Mouse (Mus musculus) common myeloid progenitor, adult 5-6 weeks (primary cell): ENCODE results near the gene Slc25a35. TPM values are rescaled to one million over a fixed set of nuclear protein-coding genes. Genes with fewer than 3 reads are reported as not detected.
A peak's percentile ranks its signal among the peaks of the same experiment; 100 is the strongest.
"Not testable (repeated sequence)": the region's sequence is repeated elsewhere in the genome, so short reads cannot be mapped to it uniquely, and the experiment has no call there.

Experiments used
- ATAC-seq: replicated peaks from 2 replicates; pipeline ENCODE4 v1.8.0; 2016; ENCODE audit warnings: low read depth, mild to moderate bottlenecking, moderate TSS enrichment, inconsistent platforms; ENCODE audit not compliant: poor library complexity, severe bottlenecking
- total RNA-seq: library from RNA; stranded (forward); fragments of 200-1000, 187-1606 nt; gene quantifications from 2 replicates; pipeline ENCODE4 v1.2.3, GENCODE M21; 2017

Slc25a35 gene
- total RNA-seq, 1 experiment from 2014 or later = 2.1 TPM

- not testable (repeated sequence) for ATAC-seq
Observed at GRCm38 (mm10) chr11:69002782-69003181, 34.9 kb downstream of the Slc25a35 start.

- ATAC-seq = no peak
Observed at GRCm38 (mm10) chr11:69003592-69003991, 35.7 kb downstream of the Slc25a35 start.

- no peak for ATAC-seq
Observed at GRCm38 (mm10) chr11:69005193-69005592, 37.3 kb downstream of the Slc25a35 start.

DNA sequence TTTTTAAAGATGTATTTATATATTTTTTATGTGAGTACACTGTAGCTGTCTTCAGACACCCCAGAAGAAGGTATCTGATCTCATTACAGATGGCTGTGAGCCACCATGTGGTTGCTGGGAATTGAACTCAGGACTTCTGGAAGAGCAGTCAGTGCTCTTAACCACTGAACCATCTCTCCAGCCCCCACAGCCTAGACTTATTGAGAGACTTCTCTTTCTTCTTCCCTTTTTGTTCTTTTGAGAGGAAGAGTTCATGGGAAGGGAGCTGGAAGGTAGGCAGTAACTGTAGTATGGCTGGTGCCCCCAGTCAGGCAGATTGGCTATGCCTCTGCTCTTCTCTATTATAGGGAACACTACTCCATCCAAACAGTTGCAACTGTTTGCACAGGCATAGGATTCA lies 38.6 kb downstream of the Slc25a35 start:
- not testable (repeated sequence) for ATAC-seq

DNA sequence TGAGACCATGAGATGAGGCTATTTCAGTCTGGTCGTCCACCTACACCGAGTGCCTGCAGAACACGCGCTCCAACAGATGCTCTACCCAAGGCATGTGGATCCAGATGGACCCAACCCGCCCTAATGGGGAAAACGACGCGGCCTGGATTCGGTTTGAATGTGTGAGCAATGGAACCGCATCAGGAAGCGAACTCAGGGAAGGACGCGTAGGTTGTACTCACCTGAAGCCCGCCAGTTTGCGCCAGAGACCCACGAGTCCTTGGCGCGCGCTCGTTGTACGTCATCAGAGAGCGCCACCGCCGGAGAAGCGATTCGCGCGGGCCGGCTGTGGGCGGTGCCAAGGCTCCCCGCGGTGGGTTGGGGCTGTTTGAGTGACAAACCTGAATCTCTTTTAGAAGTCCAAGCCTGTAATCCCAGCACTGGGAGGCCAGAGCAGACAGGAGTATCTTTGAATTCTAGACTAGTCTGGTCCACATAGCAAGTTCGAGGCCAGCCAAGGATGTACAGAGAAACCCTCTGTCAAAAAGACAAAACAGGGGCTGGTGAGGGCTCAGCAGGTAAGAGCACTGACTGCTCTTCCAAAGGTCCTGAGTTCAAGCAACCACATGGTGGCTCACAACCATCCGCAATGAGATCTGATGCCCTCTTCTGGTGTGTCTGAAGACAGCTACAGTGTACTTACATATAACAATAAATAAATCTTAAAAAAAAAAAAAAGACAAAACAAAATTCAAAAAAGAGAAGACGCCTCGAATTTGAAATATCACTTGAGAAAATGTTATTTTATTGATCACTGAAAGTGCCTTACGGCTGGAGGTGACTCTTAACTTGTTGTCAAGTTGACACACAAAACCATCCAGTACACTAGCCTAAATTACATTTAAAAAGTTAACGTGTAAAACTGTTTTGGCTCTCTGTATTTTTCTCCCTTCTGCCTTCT lies 40.5 kb downstream of the Slc25a35 start, which contains the start of gene Pfas:
Gene Pfas (minus strand): TSS at position 279 of the 940 bp plus-strand sequence.
- ATAC-seq = peak; percentile 89

DNA sequence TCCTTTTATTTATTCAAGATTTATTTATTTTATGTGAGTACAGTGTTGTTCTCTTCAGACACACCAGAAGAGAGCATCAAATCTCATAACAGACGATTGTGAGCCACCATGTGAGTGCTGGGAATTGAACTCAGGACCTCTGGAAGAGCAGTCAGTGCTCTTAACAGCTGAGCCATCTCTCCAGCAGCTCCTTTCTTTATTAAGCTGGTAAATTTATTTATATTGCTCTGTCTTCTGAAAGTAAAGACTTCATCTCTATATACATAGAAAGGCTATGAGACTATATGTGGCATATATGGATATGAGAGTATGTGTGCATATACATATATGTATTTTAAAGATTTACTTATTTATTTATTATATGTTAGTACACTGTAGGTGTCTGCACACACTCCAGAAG lies 41.6 kb downstream of the Slc25a35 start:
- ATAC-seq = no peak

GRCm38 (mm10) chr11:69010400-69011323 lies 42.7 kb downstream of the Slc25a35 start:
- ATAC-seq = no peak

DNA sequence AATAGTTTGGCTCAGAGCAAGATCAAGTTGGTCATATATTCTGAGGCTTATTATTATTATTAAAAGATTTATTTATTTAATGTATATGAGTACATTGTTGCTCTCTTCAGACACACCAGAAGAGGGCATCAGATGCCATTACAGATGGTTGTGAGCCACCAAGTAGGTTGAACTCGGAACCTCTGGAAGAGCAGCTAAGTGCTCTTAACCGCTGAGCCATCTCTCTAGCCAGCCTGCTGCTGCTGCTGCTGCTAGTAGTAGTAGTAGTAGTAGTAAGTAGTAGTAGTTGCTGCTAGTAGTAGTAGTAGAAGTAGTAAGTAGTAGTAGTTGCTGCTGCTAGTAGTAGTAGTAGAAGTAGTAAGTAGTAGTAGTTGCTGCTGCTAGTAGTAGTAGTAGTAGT lies 43.5 kb downstream of the Slc25a35 start:
- ATAC-seq = not testable (repeated sequence)

- ATAC-seq = peak; percentile 54
Observed at GRCm38 (mm10) chr11:69012071-69012601, 44.2 kb downstream of the Slc25a35 start.

- peak; percentile 94 for ATAC-seq
Observed at GRCm38 (mm10) chr11:69015644-69016441, 47.9 kb downstream of the Slc25a35 start, which contains the start of gene Ctc1. Ctc1 (plus strand) TSS chr11:69015911.

- ATAC-seq = no peak
Observed at GRCm38 (mm10) chr11:69016755-69017154, 48.8 kb downstream of the Slc25a35 start.

DNA sequence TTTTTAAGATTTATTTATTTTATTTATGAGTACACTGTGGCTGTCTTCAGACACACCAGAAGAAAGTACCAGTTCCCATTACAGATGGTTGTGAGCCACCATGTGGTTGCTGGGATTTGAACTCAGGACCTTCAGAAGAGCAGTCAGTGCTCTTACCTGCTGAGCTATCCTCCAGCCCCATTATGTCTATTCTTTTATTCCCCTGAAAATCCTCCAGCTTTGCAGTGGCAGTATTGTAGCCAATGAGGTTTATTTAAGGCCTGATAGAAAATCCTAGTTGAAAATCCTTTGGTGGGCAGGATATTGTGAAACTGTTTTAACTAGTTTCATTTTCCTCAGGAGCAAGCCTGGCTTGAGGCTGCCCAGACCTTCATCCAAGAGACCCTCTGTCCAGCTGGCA lies 52.8 kb downstream of the Slc25a35 start:
- ATAC-seq = no peak

Other genes with a start within 250 kb of the Slc25a35 start
- gene Ndel1, start 96.3 kb upstream of the Slc25a35 start, total RNA-seq = 36.8 and 38.4 TPM in 2 replicates
- gene Rnf222, start 79.6 kb upstream of the Slc25a35 start, total RNA-seq = 0.23 TPM in 1 of 2 replicates, not detected in the other
- gene Rpl26, start 66.5 kb upstream of the Slc25a35 start, total RNA-seq = 5,501 and 6,055 TPM in 2 replicates
- not detected in 2 replicates for gene Odf4, start 41.0 kb upstream of the Slc25a35 start, total RNA-seq
- gene Arhgef15, start 10.7 kb upstream of the Slc25a35 start, total RNA-seq = 0.14 and 1.1 TPM in 2 replicates
- 36.7 and 39.4 TPM in 2 replicates for gene Rangrf, start 7.1 kb downstream of the Slc25a35 start, total RNA-seq
- 50.5 and 57.2 TPM in 2 replicates for gene Pfas, start 40.3 kb downstream of the Slc25a35 start, total RNA-seq
- 18.0 and 30.8 TPM in 2 replicates for gene Ctc1, start 47.8 kb downstream of the Slc25a35 start, total RNA-seq
- gene Aurkb, start 77.5 kb downstream of the Slc25a35 start, total RNA-seq = 89.5 and 121 TPM in 2 replicates
- 4.5 and 5.4 TPM in 2 replicates for gene Borcs6, start 91.6 kb downstream of the Slc25a35 start, total RNA-seq
- gene Tmem107, start 102.7 kb downstream of the Slc25a35 start, total RNA-seq = 23.2 and 26.3 TPM in 2 replicates
- gene Vamp2, start 120.4 kb downstream of the Slc25a35 start, total RNA-seq = 7.1 and 10.0 TPM in 2 replicates
- gene Per1, start 127.1 kb downstream of the Slc25a35 start, total RNA-seq = 9.3 and 16.9 TPM in 2 replicates
- gene Hes7, start 152.3 kb downstream of the Slc25a35 start, total RNA-seq = not detected in 2 replicates
- gene 9130213A22Rik, start 154.5 kb downstream of the Slc25a35 start, total RNA-seq = not detected in 2 replicates
- gene Aloxe3, start 157.8 kb downstream of the Slc25a35 start, total RNA-seq = 6.9 TPM in 1 of 2 replicates, not detected in the other
- gene Alox12b, start 188.9 kb downstream of the Slc25a35 start, total RNA-seq = not detected in 2 replicates
- gene Alox8, start 229.7 kb downstream of the Slc25a35 start, total RNA-seq = not detected in 2 replicates